Mouse (Mus musculus) T-helper 17 cell (primary cell): ENCODE data around the gene Blm.
"Not testable (repeated sequence)": the region's sequence is repeated elsewhere in the genome, so short reads cannot be mapped to it uniquely, and the experiment has no call there.

Source experiments
- in situ Hi-C, 2 experiments: fragments of 300-600 bp; cut with MboI, MseI; formaldehyde crosslinking; loops; 1 replicate in 1 of 2; 2 replicates in 1 of 2; pipeline ENCODE4 v1.15.1; 2025; ENCODE audit warnings: high pct_unique_total_duplicates in 2 of 2

Gene Blm

DNA sequence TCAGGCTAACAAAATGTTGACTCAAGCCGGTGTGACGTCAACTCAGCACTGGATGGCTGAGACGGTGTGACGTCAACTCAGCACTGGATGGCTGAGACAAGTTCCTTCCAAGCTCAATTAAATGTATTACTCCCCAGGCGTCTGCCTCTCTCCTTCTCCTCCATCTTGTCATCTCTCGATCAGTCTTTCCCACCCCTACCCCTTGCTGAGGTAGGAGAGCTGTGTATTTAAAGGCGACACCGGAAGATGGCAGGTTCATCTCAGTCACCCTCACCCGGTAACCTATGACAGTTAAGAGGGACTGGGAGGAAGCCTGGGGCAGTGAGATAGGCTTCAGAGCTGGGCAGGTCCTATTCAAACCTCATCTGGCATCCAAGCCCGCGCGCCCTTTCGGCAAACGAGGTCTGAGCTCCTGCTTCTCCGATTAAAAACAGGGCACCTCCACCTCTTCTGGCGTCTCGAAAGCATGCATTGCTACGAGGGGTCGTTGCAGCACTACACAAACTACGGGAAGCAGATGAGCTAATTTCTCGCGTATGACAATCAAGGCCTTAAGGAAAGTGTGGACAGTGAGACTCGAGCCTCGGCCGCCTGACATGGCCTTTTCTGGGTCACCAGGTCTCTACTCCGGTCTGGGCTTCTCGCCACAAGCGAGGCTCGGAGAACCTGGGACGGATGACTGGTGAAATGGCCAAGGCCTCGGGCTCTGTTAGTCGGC is 469 bp downstream of the Blm start:
- in situ Hi-C loops = no loop called here

DNA sequence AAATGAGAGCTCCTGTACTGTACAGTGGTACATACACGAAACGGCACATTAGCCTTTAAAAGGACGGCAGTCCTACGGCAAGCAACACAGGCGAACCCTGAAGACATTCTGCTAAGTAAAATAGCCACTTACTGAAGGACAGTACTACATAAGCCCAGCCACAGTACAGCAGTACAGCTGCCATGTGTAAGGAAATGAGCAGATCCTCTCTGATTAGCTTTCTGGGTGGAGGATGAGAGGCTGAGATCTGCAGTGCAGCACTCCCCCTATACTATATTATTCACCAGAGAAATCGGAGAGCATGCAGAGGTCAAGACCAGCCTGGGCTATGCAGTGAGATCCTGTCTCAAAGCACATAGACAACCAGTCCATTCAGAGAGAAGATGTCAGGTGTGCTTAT is 3.8 kb downstream of the Blm start:
- in situ Hi-C loops = no loop called here

DNA sequence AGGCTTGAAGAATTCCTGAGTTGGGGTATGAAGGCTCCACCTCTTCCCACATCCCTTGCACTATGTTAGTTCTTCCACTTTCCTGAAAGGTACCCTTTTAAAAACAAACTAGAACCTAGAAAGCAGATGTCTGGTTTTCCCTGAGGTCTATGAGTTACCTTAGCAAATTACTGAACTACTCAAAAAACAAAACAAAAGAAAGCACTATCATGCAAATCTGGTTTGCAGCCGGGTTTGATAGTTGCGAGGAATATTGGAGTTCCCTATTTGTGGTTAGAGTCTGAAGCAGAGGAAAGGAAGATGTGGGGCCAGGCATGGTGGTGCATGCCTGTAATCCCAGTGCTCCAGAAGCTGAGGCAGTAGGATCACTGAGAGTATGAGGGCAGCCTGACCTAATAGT is 4.3 kb downstream of the Blm start:
- in situ Hi-C loops = no loop called here

DNA sequence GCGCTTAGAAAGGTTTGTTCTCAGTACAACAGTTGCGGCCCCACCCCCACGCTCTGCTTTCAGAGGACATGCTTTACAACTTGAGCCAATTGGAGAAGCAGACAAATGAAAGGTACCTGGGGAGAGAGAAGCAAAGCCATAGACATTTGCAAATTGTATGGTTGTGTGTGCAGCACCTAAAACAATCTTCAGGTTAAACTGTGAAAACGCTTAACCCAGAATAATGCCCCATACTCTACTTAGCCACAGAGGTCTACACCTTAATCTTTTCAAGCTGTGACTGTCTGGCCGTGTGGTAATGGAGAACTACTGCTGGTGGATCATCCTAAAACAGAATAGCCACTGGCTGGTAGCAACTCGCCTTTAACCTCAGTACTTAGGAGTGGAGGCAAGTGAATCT is 8.2 kb downstream of the Blm start:
- in situ Hi-C loops = no loop called here

DNA sequence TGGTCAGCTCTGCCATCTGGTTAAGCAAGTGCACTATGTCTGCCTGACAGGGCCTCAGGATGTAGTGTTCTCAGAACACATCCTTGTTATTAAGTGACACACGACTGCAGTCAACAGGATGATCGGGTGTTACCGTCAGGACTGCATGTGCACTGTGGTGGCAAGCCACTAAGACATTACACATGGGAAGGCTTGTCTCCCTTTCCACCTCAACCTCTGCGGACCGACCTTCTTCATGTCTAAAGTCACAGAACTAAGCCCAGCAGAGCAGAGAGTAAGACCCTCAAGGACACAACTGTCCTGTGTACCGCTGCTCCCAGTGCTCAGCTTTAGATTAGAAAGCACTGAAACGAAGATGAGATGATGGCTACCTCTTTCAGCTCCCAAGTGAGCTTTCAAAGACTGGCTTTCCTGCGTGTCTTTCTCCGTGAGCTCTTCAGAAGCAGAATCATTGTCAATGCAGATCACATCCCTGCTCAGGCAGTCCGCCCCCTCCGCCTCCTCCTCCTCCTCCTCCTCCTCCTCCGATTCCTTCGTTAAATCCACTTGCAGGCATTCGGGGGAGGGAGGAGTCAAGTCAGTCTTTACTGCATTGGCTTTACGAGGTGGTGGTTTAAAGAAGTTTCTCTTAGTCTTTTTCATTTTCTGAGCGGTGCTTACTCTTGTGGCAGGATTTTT is 22.4 kb downstream of the Blm start:
- in situ Hi-C loops = no loop called here

DNA sequence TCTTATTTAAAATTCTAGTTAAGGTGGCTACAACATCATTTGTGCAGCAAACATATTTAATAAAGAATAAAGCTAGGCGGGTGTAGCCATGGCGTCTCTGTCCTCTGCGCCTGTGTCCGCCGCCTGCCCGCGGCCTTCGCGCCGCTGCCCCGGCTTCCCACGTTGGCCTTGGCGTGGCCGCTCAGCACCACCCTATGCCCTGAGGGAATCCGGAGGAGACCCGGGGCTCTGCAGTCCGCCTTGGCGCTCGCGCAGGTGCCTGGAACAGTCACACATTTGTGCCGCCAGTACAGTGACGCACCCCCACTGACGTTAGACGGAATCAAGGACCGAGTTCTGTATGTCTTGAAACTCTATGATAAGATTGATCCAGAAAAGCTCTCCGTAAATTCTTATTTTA is 27.2 kb downstream of the Blm start:
- in situ Hi-C loops = not testable (repeated sequence)

DNA sequence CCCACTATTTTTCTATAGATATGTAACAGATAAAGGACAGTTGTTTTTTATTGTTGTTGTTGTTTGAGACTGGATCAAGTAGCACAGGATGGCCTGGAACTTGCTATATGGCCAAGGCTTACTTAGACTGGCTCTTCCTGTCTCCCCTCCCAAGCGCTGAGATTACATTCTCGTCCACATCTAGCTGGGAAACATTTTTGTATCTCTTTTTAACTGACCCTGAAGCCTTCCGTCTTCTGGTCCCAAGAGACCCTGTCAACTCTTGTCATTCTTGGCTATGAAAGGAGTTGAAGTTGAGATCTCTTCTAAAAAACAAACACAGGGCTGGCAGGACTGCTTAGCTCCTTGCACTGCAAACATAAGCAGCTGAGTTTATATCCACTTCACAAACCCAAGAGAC is 28.9 kb downstream of the Blm start:
- in situ Hi-C loops = no loop called here

DNA sequence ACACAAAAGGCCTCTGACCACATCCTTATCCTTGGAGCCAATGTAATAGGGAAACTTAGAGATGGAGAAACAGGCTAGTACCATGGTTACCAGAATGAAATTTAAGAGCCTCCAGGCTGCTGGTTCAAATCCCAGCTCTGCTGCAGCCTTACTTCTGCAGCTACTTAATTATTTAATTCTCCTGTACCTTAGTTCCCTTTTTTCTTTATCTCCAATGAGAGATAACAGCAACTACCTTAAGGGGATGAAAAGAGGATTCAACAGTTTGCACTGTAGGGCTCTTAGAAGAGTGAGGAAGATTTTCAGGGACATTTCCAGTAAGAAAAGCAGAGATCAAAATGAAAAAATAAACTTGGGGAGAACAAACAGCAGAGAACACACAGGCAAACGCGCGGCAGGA is 30.0 kb downstream of the Blm start:
- in situ Hi-C loops = no loop called here

DNA sequence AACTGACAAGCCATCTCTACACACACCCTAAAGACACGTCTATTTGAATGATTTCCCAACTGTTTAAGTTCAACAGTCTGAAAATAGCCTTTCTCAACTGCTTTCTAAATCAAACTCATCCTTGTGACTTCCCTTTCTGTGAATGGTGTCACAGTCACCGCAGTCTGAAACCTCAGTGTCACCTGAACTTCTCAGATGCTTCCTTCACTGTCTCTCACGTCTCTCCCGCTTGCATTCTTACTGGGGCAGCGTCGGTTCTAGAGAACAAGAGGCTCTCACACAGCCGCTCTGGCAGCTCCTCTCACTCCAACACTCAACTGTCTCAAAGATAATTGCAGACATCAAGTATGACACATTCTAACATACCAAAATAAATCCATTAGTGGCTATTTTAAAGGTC is 33.9 kb downstream of the Blm start:
- in situ Hi-C loops = no loop called here

DNA sequence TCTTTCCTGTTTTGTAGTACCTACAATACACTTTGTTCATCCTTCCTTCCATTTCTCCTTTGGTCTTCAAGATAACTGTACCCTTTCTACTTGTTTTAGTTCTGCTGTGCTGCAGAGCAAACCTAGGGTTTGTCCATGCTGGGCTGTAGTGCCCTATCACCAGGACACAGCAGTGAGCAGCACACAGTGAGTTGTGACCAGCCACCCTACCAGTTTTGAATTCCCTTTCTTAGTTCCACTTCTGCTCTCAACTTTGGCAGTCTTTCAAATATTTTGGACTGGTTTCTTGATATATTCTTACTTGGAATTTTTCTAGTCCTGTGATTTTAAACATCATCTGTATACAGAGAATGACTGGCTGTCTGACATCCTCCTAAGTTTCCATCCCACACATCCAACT is 34.8 kb downstream of the Blm start:
- in situ Hi-C loops = no loop called here

DNA sequence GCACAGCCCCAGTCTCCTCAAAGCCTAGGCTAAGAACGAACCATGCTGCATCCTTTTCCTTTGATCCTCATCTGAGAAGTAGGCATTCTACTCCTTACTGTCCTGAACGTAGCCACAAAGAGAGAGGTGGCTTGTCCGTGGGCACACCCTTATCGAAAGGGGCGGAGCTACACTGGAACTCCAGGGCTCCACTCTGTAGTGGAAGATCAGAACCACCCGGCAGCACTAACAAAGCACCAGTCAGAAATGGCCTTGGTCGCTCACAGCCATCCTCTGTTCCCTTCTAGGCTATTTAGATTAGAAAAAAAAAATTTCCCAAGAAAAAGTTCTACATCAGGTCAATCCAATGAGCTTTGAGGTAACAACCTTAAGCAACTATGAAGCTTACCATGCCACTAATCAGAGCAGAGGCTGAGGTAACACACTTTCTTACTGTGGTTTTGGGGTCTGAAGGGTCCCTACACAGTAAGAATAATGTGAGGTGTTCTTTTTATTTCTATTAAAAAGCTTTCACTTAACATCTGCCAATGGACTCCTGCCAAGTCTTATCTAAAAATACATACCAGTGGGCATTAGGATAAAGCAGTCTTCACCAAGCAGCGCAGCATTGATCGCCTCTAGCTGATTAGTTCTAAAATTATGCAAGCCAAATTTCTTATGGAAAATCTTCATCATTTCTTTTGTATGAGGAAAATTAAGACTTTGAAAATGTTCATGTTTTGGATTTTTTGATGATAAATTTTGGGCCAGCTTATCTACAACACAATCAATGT is 35.5 kb downstream of the Blm start:
- in situ Hi-C loops = loop anchor here in 1 of 2 experiments (25.0 kb wide), 1 partner anchor 812 kb away; no protein-coding TSS in a partner anchor

DNA sequence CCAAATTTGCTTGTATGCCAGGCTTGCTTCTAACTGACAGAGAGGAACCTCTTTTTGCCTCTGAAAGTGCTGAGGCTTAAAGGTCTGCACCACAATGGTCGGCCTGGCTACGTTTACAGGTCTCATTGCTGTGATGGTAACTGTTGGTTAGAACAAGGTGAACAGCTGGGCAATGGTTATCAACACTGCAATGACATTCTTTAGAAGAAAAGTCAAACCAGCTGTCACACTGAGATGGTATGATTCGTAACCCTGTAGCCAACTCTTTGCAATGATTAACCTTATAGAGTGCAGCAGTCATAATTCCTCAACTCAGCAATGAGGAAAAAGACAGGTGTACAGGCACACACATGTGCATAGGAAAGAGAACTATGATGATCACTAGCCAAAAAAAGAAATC is 38.3 kb downstream of the Blm start:
- in situ Hi-C loops = loop anchor here in 1 of 2 experiments (25.0 kb wide), 1 partner anchor 809 kb away; no protein-coding TSS in a partner anchor

DNA sequence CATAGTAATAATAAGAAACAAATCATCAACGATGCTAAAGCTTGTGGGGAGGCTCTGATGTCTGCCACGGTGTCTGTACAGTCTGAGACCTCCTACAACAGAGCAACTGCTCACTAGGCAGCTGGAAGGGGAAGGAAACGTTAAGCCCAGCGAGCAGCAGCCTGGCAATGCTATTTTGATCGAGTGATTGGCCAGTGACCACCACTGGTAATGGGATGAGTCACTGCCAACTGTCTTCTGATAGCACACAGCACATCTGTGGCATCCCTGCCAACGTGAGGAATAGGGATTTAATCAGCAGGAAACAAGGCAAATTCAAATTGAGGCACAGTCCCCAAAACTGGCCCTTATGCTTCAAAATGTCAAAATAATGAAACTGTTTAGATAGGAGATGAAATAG is 39.7 kb downstream of the Blm start:
- in situ Hi-C loops = loop anchor here in 1 of 2 experiments (25.0 kb wide), 1 partner anchor 808 kb away; no protein-coding TSS in a partner anchor

DNA sequence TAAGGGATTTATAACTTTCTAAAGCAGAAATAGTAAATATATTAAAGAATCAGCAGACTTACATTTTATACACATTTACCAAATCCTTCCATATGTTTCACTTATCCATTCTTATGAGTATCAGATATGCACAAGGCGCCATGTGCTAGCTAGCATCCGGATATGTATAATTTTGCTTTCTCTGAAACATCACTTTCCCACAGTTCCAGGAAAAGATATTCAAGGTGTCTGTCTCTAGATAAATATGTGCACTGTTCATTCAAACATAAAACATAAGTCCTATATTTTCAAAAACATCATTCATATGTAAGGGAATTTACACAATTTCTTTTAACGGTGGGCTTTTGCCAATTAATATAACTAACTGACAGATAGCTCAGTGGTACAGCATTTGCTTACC is 42.9 kb downstream of the Blm start:
- in situ Hi-C loops = loop anchor here in 1 of 2 experiments (25.0 kb wide), 1 partner anchor 805 kb away; no protein-coding TSS in a partner anchor

DNA sequence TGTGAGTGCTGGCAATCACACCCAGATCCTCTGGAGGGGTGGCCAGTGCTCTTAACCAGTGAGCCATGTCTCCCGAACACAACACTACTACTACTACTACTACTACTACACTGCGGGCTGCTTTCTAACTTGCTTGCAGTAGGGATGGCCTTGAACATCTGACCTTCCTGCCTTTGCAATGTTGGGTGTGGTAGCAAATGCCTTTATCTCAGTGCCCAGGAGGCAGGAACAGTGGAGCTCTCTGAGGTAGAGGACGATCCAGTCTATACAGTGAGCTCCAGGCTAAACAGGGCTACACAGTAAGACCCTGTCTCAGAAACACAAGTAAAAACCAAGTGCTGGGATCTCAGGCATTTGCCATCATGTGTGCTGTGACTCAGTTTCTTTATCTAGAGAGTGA is 43.8 kb downstream of the Blm start:
- in situ Hi-C loops = loop anchor here in 1 of 2 experiments (25.0 kb wide), 1 partner anchor 804 kb away; no protein-coding TSS in a partner anchor

DNA sequence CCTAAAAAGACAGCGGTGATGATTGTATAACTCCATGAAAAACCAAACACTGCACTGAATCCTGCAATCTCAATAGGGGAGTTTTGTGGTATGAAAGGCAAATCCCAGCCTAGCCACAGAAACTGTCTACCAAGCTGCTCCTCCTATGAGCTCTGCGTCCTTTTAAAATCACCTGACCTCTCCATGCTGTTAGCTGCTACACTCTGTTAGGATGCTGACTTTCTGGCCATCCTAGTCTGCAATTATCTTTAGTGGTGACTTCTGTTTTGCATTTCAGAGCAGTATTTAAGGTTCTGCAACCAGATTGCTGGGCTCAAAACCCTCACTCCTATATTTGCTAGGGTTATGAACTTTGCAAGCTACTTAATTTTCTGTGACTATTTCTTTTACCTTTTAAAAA is 44.6 kb downstream of the Blm start:
- in situ Hi-C loops = loop anchor here in 1 of 2 experiments (25.0 kb wide), 1 partner anchor 803 kb away; no protein-coding TSS in a partner anchor

DNA sequence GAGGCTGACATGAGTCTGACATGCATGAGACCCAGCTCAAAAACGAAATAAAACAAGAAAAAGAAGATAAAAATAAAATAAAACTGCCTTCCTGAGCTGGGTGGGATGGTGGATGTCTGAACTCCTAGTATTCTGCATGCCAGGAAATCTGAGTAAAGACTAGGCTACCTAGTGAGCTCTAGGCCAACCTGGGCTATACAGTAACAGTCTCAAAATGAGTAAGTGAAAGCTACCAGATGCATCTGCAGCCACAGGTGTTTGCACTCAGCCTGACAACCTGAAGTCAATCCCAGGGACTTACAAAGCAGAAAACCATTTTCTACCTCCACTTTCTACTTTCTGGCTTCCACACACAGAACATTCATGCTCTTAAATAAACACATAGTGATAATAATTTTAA is 45.5 kb downstream of the Blm start:
- in situ Hi-C loops = loop anchor here in 1 of 2 experiments (25.0 kb wide), 1 partner anchor 802 kb away; no protein-coding TSS in a partner anchor

DNA sequence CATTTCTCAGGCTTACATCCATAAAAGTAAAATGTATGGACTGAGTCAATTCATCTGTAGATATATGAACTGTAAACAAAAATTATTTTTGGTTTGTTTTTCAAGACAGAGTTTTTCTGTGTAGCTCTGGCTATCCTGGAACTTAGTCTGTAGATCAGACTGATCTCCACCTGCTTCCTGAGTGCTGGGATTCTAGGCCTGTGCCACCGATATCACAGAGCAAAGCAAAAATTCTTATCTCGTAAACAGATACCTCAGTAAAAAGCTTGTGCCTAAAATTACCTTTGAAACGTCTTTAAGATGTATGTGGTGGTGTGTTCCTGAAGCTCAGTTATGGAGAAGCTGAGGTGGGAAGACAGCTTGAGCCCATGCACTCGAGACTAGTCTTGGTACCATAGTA is 47.7 kb downstream of the Blm start:
- in situ Hi-C loops = loop anchor here in 1 of 2 experiments (25.0 kb wide), 1 partner anchor 800 kb away; no protein-coding TSS in a partner anchor

DNA sequence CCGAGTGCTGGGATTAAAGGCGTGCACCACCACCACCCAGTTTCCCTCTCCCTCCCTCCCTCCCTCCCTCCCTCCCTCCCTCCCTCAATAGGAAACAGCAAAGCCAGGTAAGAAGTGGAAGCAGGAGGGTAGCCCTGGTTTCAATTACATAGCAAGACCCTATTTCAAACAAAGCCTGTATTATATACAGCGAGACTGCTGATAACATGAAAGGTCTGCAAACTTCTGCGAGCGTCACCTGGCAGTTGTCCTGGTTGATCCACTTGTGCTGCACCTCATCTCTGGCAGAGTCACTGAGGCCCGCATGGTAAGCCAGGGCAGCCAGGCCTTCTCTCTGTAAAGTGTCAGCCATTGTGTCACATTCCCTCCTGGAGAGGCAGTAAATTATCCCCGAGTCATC is 54.8 kb downstream of the Blm start:
- in situ Hi-C loops = loop anchor here in 1 of 2 experiments (25.0 kb wide), 1 partner anchor 793 kb away; no protein-coding TSS in a partner anchor

DNA sequence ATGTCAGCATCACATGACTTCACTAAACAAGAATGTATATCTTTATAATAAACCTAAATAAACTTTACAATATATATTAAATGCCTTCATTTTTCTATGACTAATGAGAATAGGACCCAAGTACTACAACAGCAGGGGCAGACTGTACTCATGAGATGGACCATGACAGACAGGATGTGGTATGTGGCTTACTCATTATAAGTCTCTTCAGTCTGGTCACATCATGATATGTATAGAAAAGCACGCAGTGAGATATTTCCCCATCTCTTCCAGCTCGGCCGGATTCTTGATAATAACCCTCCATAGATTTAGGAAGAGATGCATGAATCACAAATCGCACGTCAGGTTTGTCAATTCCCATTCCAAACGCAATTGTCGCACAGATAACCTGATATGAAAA is 61.1 kb downstream of the Blm start:
- in situ Hi-C loops = loop anchor here in 1 of 2 experiments (5.0 kb wide), 1 partner anchor 43 kb away; no protein-coding TSS in a partner anchor

DNA sequence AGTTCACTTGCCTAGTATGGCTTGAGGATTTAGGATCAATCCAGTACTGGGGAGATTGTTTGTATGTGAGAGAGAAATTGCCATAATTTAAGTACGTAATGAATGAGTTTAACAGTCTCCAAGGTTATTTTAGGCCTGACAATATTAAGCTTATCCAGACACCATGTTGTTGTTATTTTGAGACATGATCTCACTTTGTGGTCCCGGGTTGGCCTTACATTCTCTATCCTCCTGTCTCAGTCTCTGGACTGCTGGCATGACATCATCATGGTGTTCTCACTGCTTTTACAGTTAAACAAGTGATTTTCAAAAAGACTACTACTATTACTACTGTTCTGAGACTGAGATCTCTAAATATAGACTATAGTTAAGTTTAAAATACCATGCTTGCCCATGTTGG is 66.1 kb downstream of the Blm start:
- in situ Hi-C loops = no loop called here

DNA sequence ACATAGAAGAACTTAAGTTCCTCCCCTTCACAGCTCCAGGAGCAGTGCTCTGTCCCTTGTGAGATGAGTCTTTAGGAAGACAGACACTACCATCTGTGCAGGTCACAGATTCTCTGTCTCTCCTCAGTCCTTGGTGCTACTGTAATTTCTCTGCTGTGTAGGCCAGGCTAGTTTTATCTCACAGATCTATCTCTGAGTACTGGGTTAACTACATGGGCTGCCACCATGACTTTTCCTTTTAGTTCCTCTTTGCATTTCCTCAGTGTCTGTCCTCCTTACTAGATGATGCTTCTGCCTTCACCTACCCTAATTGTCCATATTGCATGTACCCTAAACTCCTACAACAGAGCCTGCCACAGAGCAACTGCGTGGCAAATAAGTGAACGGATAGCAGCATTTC is 67.6 kb downstream of the Blm start:
- in situ Hi-C loops = no loop called here
